Mouse (Mus musculus) heart, adult 2 months (tissue): ENCODE data around the gene Ccdc162.

Experiments
- CTCF ChIP-seq: fragments of 200-600 bp; IDR thresholded peaks from 2 replicates; pipeline ENCODE4 v1.8.1; 2022; ENCODE audit warnings: antibody characterized with exemption, mild to moderate bottlenecking, moderate library complexity
- EP300 ChIP-seq: fragments of 200-500 bp; IDR thresholded peaks from 2 replicates; pipeline ENCODE4 v1.6.1; 2011; ENCODE audit warnings: low read depth, low read length, control low read depth; ENCODE audit not compliant: insufficient read depth
- POLR2A ChIP-seq: fragments of 200-500 bp; IDR thresholded peaks from 2 replicates; pipeline ENCODE4 v1.6.1; 2011; ENCODE audit warnings: mild to moderate bottlenecking, low read depth, low read length, control low read depth; ENCODE audit not compliant: insufficient read depth

DNA sequence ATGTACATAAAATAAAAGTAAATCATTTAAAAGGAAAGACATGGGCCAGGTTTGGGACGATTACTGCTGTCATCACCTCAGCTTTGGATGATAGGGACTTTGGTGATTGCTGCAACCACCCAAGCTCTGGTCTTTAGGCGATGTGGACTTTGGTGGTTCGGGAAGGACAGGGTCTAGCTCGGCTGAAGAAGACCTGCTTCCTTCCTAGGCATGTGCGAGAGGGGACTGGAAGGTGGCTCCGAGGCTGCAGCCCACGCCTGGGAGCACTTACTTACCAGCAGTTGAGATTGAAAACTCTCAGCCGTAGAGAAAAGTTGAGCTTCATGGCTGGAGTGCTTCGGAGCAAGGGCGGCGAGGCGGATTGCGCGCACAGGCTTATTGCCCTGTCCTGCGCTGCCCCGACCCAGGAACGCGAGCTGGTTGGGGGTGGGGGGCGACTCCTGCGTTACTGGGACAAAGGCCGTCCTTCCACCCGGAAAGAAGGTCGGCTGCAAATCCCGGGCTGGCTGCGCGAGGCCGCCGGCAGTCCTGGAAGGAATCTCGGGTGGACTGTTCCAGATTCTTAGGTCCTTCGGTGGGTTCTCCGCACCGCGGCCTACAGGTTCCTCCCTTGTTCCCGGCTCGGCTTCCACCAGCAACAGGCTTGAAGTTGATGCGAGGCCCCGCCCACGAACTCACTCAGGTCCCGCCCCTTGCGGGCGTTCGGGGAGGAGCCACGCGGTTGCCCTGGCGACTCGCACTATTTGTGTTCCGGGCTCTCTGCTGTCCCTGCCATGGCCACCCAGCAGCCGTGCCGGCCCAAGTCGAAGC is 226.5 kb downstream of the Ccdc162 start, which contains the start of the genes Smpd2 and Ppil6:
- TF ChIP-seq EP300 (no peak), CTCF (peak; percentile 25), POLR2A (peak; percentile 87)
